Mouse (Mus musculus): ENCODE measurements at regions not wholly inside any gene's neighbourhood (a gene's known extent, or its start where the extent isn't known, plus 50 kb on each side); places are given as distances from the start of the nearest gene placed in this dataset.
"Not testable (repeated sequence)": the region's sequence is repeated elsewhere in the genome, so short reads cannot be mapped to it uniquely, and the experiment has no call there.

- Histone ChIP-seq H3K36me3 (replicated peaks) (no peaks in the 10 kb centered on the region), H3K9me3 (no peaks in the 10 kb centered on the region), H3K4me1 (no peaks in the 10 kb centered on the region), H3K4me3 (replicated peaks) (no peak overlapping the region), H3K27ac (no peak overlapping the region), H3K27me3 (no peaks in the 10 kb centered on the region), H3K9ac (no peak overlapping the region), H3K4me2 (no peak overlapping the region)
- WGBS = 94% methylated on average over 2 of the region's 2 CpGs
- ATAC-seq (ENCODE audit: low FRiP score) = no peak
Observed at GRCm38 (mm10) chr15:14253602-14254301, 1080.3 kb upstream of the Cdh6 start.

- Histone ChIP-seq H3K9ac (no peak overlapping the region), H3K4me2 (no peak overlapping the region), H3K36me3 (replicated peaks) (no peaks in the 10 kb centered on the region), H3K27me3 (no peaks in the 10 kb centered on the region), H3K9me3 (no peaks in the 10 kb centered on the region), H3K4me1 (no peaks in the 10 kb centered on the region), H3K27ac (no peak overlapping the region), H3K4me3 (replicated peaks) (no peak overlapping the region)
- WGBS = 79% methylated on average over 2 of the region's 2 CpGs
- ATAC-seq (ENCODE audit: low FRiP score) = no peak
Observed at GRCm38 (mm10) chr15:14251773-14252172, 1078.3 kb upstream of the Cdh6 start.

GRCm38 (mm10) chr15:14215236-14215635 is 1041.8 kb upstream of the Cdh6 start:
- Histone ChIP-seq H3K4me2 (no peak overlapping the region), H3K9me3 (no peaks in the 10 kb centered on the region), H3K27ac (no peak overlapping the region), H3K9ac (no peak overlapping the region), H3K4me3 (replicated peaks) (no peak overlapping the region), H3K36me3 (replicated peaks) (no peaks in the 10 kb centered on the region), H3K27me3 (no peaks in the 10 kb centered on the region), H3K4me1 (no peaks in the 10 kb centered on the region)
- peak; percentile 23; the same call in 1 of the 2 replicates for ATAC-seq (ENCODE audit: low FRiP score)
- 90% methylated on average over 8 of the region's 8 CpGs for WGBS

GRCm38 (mm10) chr15:14214726-14215125 is 1041.3 kb upstream of the Cdh6 start:
- ATAC-seq (ENCODE audit: low FRiP score) = peak; percentile 30; the same call in 1 of the 2 replicates
- WGBS = 74% methylated on average over 1 of the region's 1 CpGs
- no peak overlapping the region for H3K4me3 ChIP-seq (replicated peaks)
- no peak overlapping the region for H3K4me2 ChIP-seq
- no peaks in the 10 kb centered on the region for H3K27me3 ChIP-seq
- H3K4me1 ChIP-seq = no peaks in the 10 kb centered on the region
- H3K27ac ChIP-seq = no peak overlapping the region
- H3K9ac ChIP-seq = no peak overlapping the region
- H3K36me3 ChIP-seq (replicated peaks) = no peaks in the 10 kb centered on the region
- H3K9me3 ChIP-seq = no peaks in the 10 kb centered on the region

GRCm38 (mm10) chr15:14177523-14177922 is 1004.0 kb upstream of the Cdh6 start:
- Histone ChIP-seq H3K4me2 (no peak overlapping the region), H3K4me1 (no peaks in the 10 kb centered on the region), H3K27me3 (no peaks in the 10 kb centered on the region), H3K36me3 (replicated peaks) (no peaks in the 10 kb centered on the region), H3K27ac (no peak overlapping the region), H3K9me3 (no peaks in the 10 kb centered on the region), H3K4me3 (replicated peaks) (no peak overlapping the region), H3K9ac (no peak overlapping the region)
- 93% methylated on average over 2 of the region's 2 CpGs for WGBS
- ATAC-seq (ENCODE audit: low FRiP score) = no peak

GRCm38 (mm10) chr15:14137402-14137801 is 963.9 kb upstream of the Cdh6 start:
- Histone ChIP-seq H3K4me3 (replicated peaks) (no peak overlapping the region), H3K9ac (no peak overlapping the region), H3K4me1 (no peaks in the 10 kb centered on the region), H3K4me2 (no peak overlapping the region), H3K9me3 (no peaks in the 10 kb centered on the region), H3K27ac (no peak overlapping the region), H3K27me3 (no peaks in the 10 kb centered on the region), H3K36me3 (replicated peaks) (no peaks in the 10 kb centered on the region)
- ATAC-seq (ENCODE audit: low FRiP score) = no peak

- H3K27ac ChIP-seq = no peak overlapping the region
- no peaks in the 10 kb centered on the region for H3K4me1 ChIP-seq
- H3K4me3 ChIP-seq (replicated peaks) = no peak overlapping the region
- ATAC-seq (ENCODE audit: low FRiP score) = no peak
- H3K9me3 ChIP-seq = peaks cover 7% of the 10 kb centered on the region; the same call in 1 of the 2 replicates
- no peaks in the 10 kb centered on the region for H3K36me3 ChIP-seq (replicated peaks)
- no peak overlapping the region for H3K4me2 ChIP-seq
- H3K27me3 ChIP-seq = no peaks in the 10 kb centered on the region
- 89% methylated on average over 4 of the region's 4 CpGs for WGBS
- no peak overlapping the region for H3K9ac ChIP-seq
Observed at GRCm38 (mm10) chr15:14123829-14124228, 950.4 kb upstream of the Cdh6 start.

- not testable (repeated sequence) for H3K4me2 ChIP-seq; H3K36me3 ChIP-seq (replicated peaks)
- 95% methylated on average over 3 of the region's 3 CpGs for WGBS
Observed at GRCm38 (mm10) chr15:14118321-14118720, 944.8 kb upstream of the Cdh6 start.

GRCm38 (mm10) chr15:14101757-14102156 is 928.3 kb upstream of the Cdh6 start:
- Histone ChIP-seq H3K27me3 (no peaks in the 10 kb centered on the region), H3K9me3 (no peaks in the 10 kb centered on the region), H3K4me1 (no peaks in the 10 kb centered on the region), H3K4me3 (replicated peaks) (no peak overlapping the region), H3K27ac (no peak overlapping the region), H3K36me3 (replicated peaks) (no peaks in the 10 kb centered on the region), H3K4me2 (no peak overlapping the region), H3K9ac (no peak overlapping the region)
- ATAC-seq (ENCODE audit: low FRiP score) = no peak
- 43% methylated on average over 1 of the region's 1 CpGs for WGBS

More at GRCm38 (mm10) chr15:14118321-14118720, 944.8 kb upstream of the Cdh6 start:
- H3K9me3 ChIP-seq; ATAC-seq (ENCODE audit: low FRiP score); H3K4me1 ChIP-seq; H3K27ac ChIP-seq; H3K4me3 ChIP-seq (replicated peaks); H3K27me3 ChIP-seq; H3K9ac ChIP-seq: not testable (repeated sequence)

- Histone ChIP-seq H3K27ac (no peak overlapping the region), H3K27me3 (no peaks in the 10 kb centered on the region), H3K4me3 (replicated peaks) (no peak overlapping the region), H3K4me2 (no peak overlapping the region), H3K36me3 (replicated peaks) (no peaks in the 10 kb centered on the region), H3K9ac (no peak overlapping the region), H3K4me1 (no peaks in the 10 kb centered on the region), H3K9me3 (no peaks in the 10 kb centered on the region)
- peak; percentile 36; the same call in 1 of the 2 replicates for ATAC-seq (ENCODE audit: low FRiP score)
- 66% methylated on average over 3 of the region's 3 CpGs for WGBS
Observed at GRCm38 (mm10) chr15:14051872-14052271, 878.4 kb upstream of the Cdh6 start.

Data from forebrain, embryonic 12.5 days (tissue).